Mouse (Mus musculus): ENCODE measurements around the gene Plscr3.

Gene Plscr3

GRCm38 (mm10) chr11:69895291-69895690, 49.1 kb downstream of the Plscr3 start, which contains the start of gene Acap1:
Gene Acap1, minus strand, starts transcription at chr11:69895539.
- 70% methylated on average over 4 of the region's 4 CpGs for WGBS

- WGBS: 29% methylated on average over 4 of the region's 4 CpGs
Observed at GRCm38 (mm10) chr11:69899870-69900269, 53.7 kb downstream of the Plscr3 start.

GRCm38 (mm10) chr11:69900471-69901405, 54.6 kb downstream of the Plscr3 start, which contains the start of the genes 2810408A11Rik and Neurl4:
Gene 2810408A11Rik, minus strand, starts transcription at chr11:69900987.
Gene Neurl4, plus strand, starts transcription at chr11:69901072.
- 1% methylated on average over 38 of the region's 38 CpGs for whole genome bisulfite sequencing

- WGBS: under 1% methylated on average over 42 of the region's 42 CpGs
Observed at GRCm38 (mm10) chr11:69901406-69901846, 55.2 kb downstream of the Plscr3 start.
